Mouse (Mus musculus) heart, postnatal 25 days (tissue): ENCODE measurements around the gene Fbn1. TPM values are rescaled to one million over a fixed set of nuclear protein-coding genes. Genes with fewer than 3 reads are reported as not detected.
"Not testable (repeated sequence)": the region's sequence is repeated elsewhere in the genome, so short reads cannot be mapped to it uniquely, and the experiment has no call there.

ENCODE experiments used
- DNase-seq: peaks from one replicate; pipeline ENCODE4 v3.0.0; 2022; ENCODE audit warnings: low spot score
- intact Hi-C: fragments of 180-260 bp; cut with DNase I; formaldehyde crosslinking; loops from one replicate; pipeline ENCODE4 v1.15.1; 2025
- total RNA-seq, 2 experiments: library from RNA; stranded (reverse); gene quantifications; 2 replicates each; pipeline ENCODE4 v1.2.3; 2021

Fbn1 gene
- total RNA-seq, 2 experiments from 2014 or later, result 74.5 to 83.0 TPM

- intact Hi-C loops, result no loop called here
- DNase-seq, result no peak
These were observed 193.4 kb downstream of the Fbn1 start for GRCm38 (mm10) chr2:125314169-125314925.

- DNase-seq, result no peak
- intact Hi-C loops, result no loop called here
These were observed 198.1 kb downstream of the Fbn1 start for GRCm38 (mm10) chr2:125309710-125310109.

- intact Hi-C loops, result no loop called here
- no peak for DNase-seq
These were observed 202.1 kb downstream of the Fbn1 start for GRCm38 (mm10) chr2:125305671-125306070.

GRCm38 (mm10) chr2:125304746-125305145, 203.0 kb downstream of the Fbn1 start:
- intact Hi-C loops, result loop anchor here (5.0 kb wide), 1 partner anchor 42 kb away; no protein-coding TSS in a partner anchor
- DNase-seq, result no peak

GRCm38 (mm10) chr2:125303764-125304384, 203.9 kb downstream of the Fbn1 start:
- intact Hi-C loops, result loop anchor here (5.0 kb wide), 1 partner anchor 42 kb away; no protein-coding TSS in a partner anchor
- DNase-seq, result no peak

GRCm38 (mm10) chr2:125302625-125302924, 205.2 kb downstream of the Fbn1 start:
- intact Hi-C loops, result loop anchor here (5.0 kb wide), 1 partner anchor 40 kb away; no protein-coding TSS in a partner anchor
- no peak for DNase-seq

- DNase-seq, result no peak
- intact Hi-C loops, result loop anchor here (5.0 kb wide), 1 partner anchor 40 kb away; no protein-coding TSS in a partner anchor
These were observed 205.7 kb downstream of the Fbn1 start for GRCm38 (mm10) chr2:125301877-125302624.

GRCm38 (mm10) chr2:125298841-125299240, 209.0 kb downstream of the Fbn1 start:
- no peak for DNase-seq
- intact Hi-C loops, result no loop called here

GRCm38 (mm10) chr2:125295526-125295925, 212.3 kb downstream of the Fbn1 start:
- DNase-seq, result no peak
- intact Hi-C loops, result no loop called here

- intact Hi-C loops, result no loop called here
- DNase-seq, result no peak
These were observed 213.8 kb downstream of the Fbn1 start for GRCm38 (mm10) chr2:125293969-125294491.

GRCm38 (mm10) chr2:125292616-125293015, 215.2 kb downstream of the Fbn1 start:
- DNase-seq, result no peak
- intact Hi-C loops, result no loop called here

GRCm38 (mm10) chr2:125291101-125291500, 216.7 kb downstream of the Fbn1 start:
- DNase-seq, result no peak
- intact Hi-C loops, result no loop called here

GRCm38 (mm10) chr2:125290197-125290965, 217.4 kb downstream of the Fbn1 start:
- no peak for DNase-seq
- intact Hi-C loops, result no loop called here

- intact Hi-C loops, result no loop called here
These were observed 222.0 kb downstream of the Fbn1 start for GRCm38 (mm10) chr2:125285777-125286176.

GRCm38 (mm10) chr2:125282334-125283206, 225.2 kb downstream of the Fbn1 start:
- intact Hi-C loops, result no loop called here
- no peak for DNase-seq

More at GRCm38 (mm10) chr2:125285777-125286176, 222.0 kb downstream of the Fbn1 start:
- no peak for DNase-seq

GRCm38 (mm10) chr2:125279995-125280394, 227.8 kb downstream of the Fbn1 start:
- intact Hi-C loops, result not testable (repeated sequence)

GRCm38 (mm10) chr2:125278474-125278873, 229.3 kb downstream of the Fbn1 start:
- intact Hi-C loops, result no loop called here
- peak; percentile 30 for DNase-seq

More at GRCm38 (mm10) chr2:125279995-125280394, 227.8 kb downstream of the Fbn1 start:
- not testable (repeated sequence) for DNase-seq

- no peak for DNase-seq
- intact Hi-C loops, result no loop called here
These were observed 231.1 kb downstream of the Fbn1 start for GRCm38 (mm10) chr2:125276692-125277091.

GRCm38 (mm10) chr2:125275617-125276016, 232.2 kb downstream of the Fbn1 start:
- DNase-seq, result no peak
- intact Hi-C loops, result no loop called here
